Mouse (Mus musculus) midbrain, embryonic 14.5 days (tissue): ENCODE measurements at regions not wholly inside any gene's neighbourhood (a gene's known extent, or its start where the extent isn't known, plus 50 kb on each side); places are given as distances from the start of the nearest gene placed in this dataset.

ENCODE experiments used
- ATAC-seq: fragments of 200-750 bp; cut with Nextera tagmentation; 2 replicates; pipeline ENCODE4 v1.8.0; 2017; ENCODE audit warnings: moderate number of reproducible peaks, moderate library complexity; ENCODE audit not compliant: low FRiP score, low TSS enrichment
- DNase-seq: peaks from one replicate; pipeline ENCODE4 v3.0.0-alpha.2; 2015
- H3K27ac ChIP-seq: fragments of 300-500 bp; sonication (generic); replicated peaks from 2 replicates; pipeline ENCODE4 v1.5.1; 2014; ENCODE audit warnings: mild to moderate bottlenecking, low read depth, low read length, moderate library complexity
- H3K27me3 ChIP-seq: fragments of 300-500 bp; sonication (generic); 2 replicates; pipeline ENCODE4 v1.6.1; 2014; ENCODE audit warnings: low read length, control low read depth, mixed read lengths; ENCODE audit not compliant: control insufficient read depth, insufficient read depth
- H3K36me3 ChIP-seq: fragments of 300-500 bp; sonication (generic); 2 replicates; pipeline ENCODE4 v1.6.1; 2014; ENCODE audit warnings: low read length, control low read depth; ENCODE audit not compliant: control insufficient read depth, insufficient read depth
- H3K4me1 ChIP-seq: fragments of 300-500 bp; sonication (generic); 2 replicates; pipeline ENCODE4 v1.6.1; 2014; ENCODE audit warnings: mild to moderate bottlenecking, antibody characterized with exemption, low read length, control low read depth; ENCODE audit not compliant: control insufficient read depth, insufficient read depth
- H3K4me2 ChIP-seq: fragments of 300-500 bp; sonication (generic); 2 replicates; pipeline ENCODE4 v1.6.1; 2014; ENCODE audit warnings: mild to moderate bottlenecking, low read length, moderate library complexity
- H3K4me3 ChIP-seq: fragments of 300-500 bp; sonication (generic); replicated peaks from 2 replicates; pipeline ENCODE4 v1.5.1; 2014; ENCODE audit warnings: low read depth, low read length
- H3K9ac ChIP-seq: fragments of 300-500 bp; sonication (generic); replicated peaks from 2 replicates; pipeline ENCODE4 v1.6.1; 2014; ENCODE audit warnings: mild to moderate bottlenecking, low read length, moderate library complexity
- H3K9me3 ChIP-seq: fragments of 300-500 bp; sonication (generic); 2 replicates; pipeline ENCODE4 v1.6.1; 2016; ENCODE audit warnings: low read length, control low read depth, mixed read lengths; ENCODE audit not compliant: control insufficient read depth
- WGBS: fragments of 180-500 bp; shearing (Covaris S2); extraction: QIAGEN DNeasy Blood & Tissue Kit; methylation state at CpG from one replicate; pipeline ENCODE4 v1.1.7; 2014; 5-methylcytosine and 5-hydroxymethylcytosine counted together

DNA sequence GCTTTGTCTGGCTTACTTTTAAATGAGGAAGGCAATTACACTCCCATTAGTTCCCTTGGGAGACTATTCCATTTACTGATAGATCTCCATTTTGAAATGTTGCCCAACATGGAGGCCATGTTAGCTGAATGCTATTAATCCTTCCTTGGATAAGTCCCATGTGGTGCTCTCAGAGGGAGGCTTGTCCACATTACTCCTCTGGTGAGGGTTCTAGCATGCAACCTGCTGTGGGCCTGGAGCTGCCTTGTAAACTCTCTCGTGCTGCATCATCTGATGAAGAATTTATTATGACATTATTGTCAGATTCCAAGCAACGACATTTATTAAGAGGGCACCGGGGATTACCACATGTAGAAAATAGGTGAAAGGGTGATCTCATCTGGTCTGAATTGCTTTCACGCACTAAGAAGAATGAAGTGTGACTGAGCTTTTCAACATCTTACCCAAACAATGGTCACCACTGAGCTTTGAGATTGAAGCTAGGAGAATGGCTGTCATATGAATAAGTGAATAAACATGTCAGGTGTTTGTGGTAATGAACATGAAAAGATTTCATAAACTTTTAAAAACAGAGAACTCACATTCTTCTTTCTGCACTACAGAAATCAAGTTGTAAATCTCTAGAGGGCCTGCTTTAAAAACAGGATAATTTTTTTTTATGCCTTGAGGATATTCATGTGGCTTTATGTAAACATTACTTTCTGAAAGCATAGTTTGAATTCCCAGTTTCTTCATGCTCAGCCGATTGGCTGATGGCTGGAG is 495.3 kb downstream of the Ttll7 start:
- Histone ChIP-seq H3K4me3 (no peak overlapping the region), H3K9me3 (no peaks in the 10 kb centered on the region), H3K27ac (no peak overlapping the region), H3K4me2 (no peak overlapping the region), H3K27me3 (no peaks in the 10 kb centered on the region), H3K9ac (no peak overlapping the region), H3K36me3 (no peaks in the 10 kb centered on the region), H3K4me1 (no peaks in the 10 kb centered on the region)
- 23% methylated on average over 5 of the region's 5 CpGs for WGBS
- DNase-seq: peak; percentile 13
- ATAC-seq: no peak

DNA sequence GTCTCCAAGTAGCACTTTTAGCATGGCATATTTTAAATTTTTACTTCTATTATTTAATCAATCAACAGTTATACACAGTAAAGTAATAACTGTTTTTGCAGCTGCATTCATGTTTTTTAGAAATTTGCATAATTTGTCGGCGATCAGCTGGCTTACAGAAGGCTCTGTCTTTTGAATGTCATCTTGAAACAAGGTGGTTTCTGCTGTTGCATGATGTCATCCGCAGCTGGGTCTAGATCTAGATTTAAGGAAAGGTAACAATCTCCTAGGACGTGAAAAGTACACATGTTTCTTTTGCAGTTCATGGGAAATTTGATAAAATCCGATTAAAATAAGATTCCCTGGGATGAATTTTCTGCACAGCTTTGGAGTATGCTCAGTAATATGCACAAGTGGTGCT is 534.9 kb downstream of the Ttll7 start:
- Histone ChIP-seq H3K4me2 (no peak overlapping the region), H3K9me3 (no peaks in the 10 kb centered on the region), H3K4me1 (no peaks in the 10 kb centered on the region), H3K36me3 (no peaks in the 10 kb centered on the region), H3K27me3 (no peaks in the 10 kb centered on the region), H3K4me3 (no peak overlapping the region), H3K9ac (no peak overlapping the region), H3K27ac (no peak overlapping the region)
- 94% methylated on average over 5 of the region's 5 CpGs for WGBS
- ATAC-seq: no peak
- no peak for DNase-seq

DNA sequence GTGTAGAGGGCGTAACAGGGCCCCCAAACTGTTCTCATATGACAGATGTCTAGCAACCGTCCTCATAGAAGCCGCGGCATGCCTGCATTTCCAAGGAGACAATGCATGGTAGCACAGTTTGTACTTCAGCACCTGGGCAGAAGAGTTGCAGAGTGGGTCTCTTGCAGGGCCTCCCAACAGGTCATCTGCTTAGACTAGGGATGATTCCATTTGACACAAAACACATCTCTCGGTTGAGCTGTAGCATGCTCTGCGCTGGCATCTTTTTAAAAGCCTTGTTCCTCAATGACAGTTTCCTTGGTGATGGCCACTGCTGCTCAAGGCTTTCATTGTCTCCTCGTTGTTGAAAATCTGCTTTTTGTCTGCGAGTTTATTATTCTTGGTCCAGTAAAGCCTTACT is 546.1 kb downstream of the Ttll7 start:
- DNase-seq (peak; percentile 33), ATAC-seq (no peak)
- H3K9me3 ChIP-seq: no peaks in the 10 kb centered on the region
- peaks cover 7% of the 10 kb centered on the region for H3K4me1 ChIP-seq
- no peaks in the 10 kb centered on the region for H3K36me3 ChIP-seq
- H3K27ac ChIP-seq: no peak overlapping the region
- no peaks in the 10 kb centered on the region for H3K27me3 ChIP-seq
- H3K4me3 ChIP-seq: no peak overlapping the region
- H3K9ac ChIP-seq: no peak overlapping the region
- 19% methylated on average over 8 of the region's 8 CpGs for WGBS
- no peak overlapping the region for H3K4me2 ChIP-seq

DNA sequence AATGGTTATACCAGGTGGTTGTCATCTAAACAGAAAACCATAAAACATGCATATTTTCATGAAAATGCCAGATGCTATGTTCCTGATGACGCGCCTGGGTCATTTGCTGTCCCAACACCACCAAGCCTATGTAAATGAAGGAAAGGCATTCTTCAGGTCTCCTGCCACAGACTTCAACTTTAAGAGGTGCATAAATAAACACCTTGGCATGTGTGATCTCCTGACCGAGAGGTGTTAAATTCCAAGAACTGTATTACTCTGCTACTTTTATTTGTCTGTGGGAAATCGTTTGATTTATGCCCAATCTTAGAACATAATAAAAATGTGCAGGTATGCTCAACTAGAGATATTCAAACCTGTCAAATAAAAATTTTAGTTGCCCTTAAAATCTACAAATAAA is 560.1 kb downstream of the Ttll7 start:
- no peak overlapping the region for H3K4me2 ChIP-seq
- DNase-seq (no peak), ATAC-seq (no peak)

DNA sequence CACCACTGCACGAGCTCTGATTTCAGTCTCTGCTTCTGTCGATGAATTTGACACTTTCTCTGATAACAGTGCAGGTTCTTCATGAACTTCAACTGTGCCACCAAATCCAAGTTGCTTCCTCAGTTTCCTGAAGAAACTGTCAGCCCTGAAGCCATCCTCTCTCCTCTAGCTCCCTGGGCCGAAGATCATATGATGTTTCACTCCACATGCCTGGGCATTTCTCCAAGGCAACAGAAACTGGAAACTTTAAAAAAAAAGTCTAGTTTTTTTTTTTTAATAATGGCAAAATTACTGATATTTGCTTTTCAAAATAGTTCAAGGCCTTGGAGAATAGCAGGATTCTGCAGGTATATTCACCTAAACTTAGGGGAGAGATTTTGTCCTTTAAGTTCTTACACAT is 564.8 kb downstream of the Ttll7 start:
- no peak for DNase-seq
- H3K4me3 ChIP-seq: no peak overlapping the region
- no peak for ATAC-seq
- no peak overlapping the region for H3K4me2 ChIP-seq
- no peak overlapping the region for H3K9ac ChIP-seq
- no peaks in the 10 kb centered on the region for H3K9me3 ChIP-seq
- 80% methylated on average over 3 of the region's 3 CpGs for WGBS
- H3K4me1 ChIP-seq: no peaks in the 10 kb centered on the region
- no peaks in the 10 kb centered on the region for H3K27me3 ChIP-seq
- no peaks in the 10 kb centered on the region for H3K36me3 ChIP-seq
- no peak overlapping the region for H3K27ac ChIP-seq

More for the DNA sequence above, 560.1 kb downstream of the Ttll7 start:
- 95% methylated on average over 4 of the region's 4 CpGs for WGBS
- Histone ChIP-seq H3K27me3 (no peaks in the 10 kb centered on the region), H3K4me1 (no peaks in the 10 kb centered on the region), H3K27ac (no peak overlapping the region), H3K9me3 (no peaks in the 10 kb centered on the region), H3K9ac (no peak overlapping the region), H3K36me3 (no peaks in the 10 kb centered on the region), H3K4me3 (no peak overlapping the region)

DNA sequence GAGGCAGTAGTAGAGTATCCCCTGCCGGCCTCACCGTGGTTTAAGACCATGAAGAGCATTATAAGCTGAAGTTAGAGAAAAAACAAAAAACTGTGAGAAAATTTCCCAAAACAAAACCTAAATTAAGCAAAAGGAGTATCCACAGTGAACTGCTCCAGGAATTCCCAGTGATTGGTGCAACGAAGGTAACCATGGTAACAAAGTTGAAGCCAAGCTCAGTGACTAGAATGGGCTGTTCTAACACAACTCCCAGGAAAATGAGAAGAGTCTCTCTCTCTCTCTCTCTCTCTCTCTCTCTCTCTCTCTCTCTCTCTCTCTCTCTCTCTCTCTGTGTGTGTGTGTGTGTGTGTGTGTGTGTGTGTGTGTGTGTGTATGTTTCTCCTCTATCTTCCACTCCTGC is 567.0 kb downstream of the Ttll7 start:
- DNase-seq: peak; percentile 57
- WGBS: 8% methylated on average over 3 of the region's 3 CpGs
- H3K9me3 ChIP-seq: no peaks in the 10 kb centered on the region
- no peak overlapping the region for H3K27ac ChIP-seq
- H3K36me3 ChIP-seq: no peaks in the 10 kb centered on the region
- H3K4me1 ChIP-seq: peaks cover 8% of the 10 kb centered on the region; the same call in 1 of the 2 replicates
- H3K4me3 ChIP-seq: no peak overlapping the region
- H3K4me2 ChIP-seq: no peak overlapping the region
- no peaks in the 10 kb centered on the region for H3K27me3 ChIP-seq
- no peak for ATAC-seq
- no peak overlapping the region for H3K9ac ChIP-seq

DNA sequence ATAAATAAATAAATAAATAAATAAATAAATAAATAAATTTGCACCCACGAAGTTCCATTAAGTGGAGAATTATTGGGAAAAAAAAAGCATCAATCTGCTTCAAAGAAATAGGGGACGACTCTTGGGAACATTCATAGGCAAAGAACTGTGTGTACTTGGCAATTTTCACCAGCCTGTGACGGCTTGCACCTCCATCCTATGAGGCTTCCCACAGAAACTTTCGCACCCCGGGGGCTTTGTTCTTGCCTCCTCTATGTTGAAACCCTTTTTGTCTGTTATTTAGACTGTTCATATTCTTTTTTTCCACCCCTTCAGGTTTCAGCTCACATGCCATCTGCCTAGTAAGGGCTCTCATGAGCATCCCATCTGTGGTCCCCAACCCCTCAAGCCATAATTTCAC is 570.0 kb downstream of the Ttll7 start:
- DNase-seq: no peak
- no peak for ATAC-seq

DNA sequence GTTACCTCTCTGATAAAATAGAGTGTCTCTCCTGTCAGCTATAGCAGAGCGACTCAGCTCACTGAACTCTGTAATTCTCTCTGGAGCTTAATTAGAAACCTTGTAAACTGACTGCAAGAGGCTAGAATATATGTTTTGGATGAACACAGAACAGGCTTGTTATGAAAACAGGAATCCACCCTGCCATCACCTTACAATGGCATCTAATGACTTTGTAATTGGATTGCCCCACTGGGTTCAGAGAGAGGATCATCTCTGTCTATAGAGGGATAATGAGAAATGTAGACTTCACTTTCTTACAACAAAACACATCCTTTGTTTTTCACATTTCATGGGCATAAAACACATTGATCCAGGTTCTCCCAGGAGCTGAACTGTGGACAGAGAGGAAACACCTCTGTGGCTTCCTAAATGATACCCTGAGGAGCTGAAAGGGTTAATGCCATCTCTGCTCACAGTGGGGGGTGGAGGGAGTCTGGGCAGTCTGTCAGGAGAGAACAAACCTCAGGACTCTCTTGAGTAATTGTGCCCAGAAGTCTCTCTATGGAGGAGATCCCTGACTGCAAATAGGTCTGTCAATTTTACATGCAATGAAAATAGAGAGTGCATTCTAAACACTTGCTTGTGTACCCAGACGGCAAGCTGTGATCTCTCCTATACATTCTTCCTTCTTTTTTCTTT is 571.9 kb downstream of the Ttll7 start:
- no peak overlapping the region for H3K27ac ChIP-seq
- no peak for ATAC-seq

More for the DNA sequence above, 570.0 kb downstream of the Ttll7 start:
- no peak overlapping the region for H3K4me3 ChIP-seq
- no peak overlapping the region for H3K9ac ChIP-seq
- peaks cover 11% of the 10 kb centered on the region; the same call in 1 of the 2 replicates for H3K4me1 ChIP-seq
- no peak overlapping the region for H3K4me2 ChIP-seq
- H3K36me3 ChIP-seq: no peaks in the 10 kb centered on the region
- H3K27ac ChIP-seq: no peak overlapping the region
- WGBS: 81% methylated on average over 5 of the region's 5 CpGs
- no peaks in the 10 kb centered on the region for H3K9me3 ChIP-seq
- no peaks in the 10 kb centered on the region for H3K27me3 ChIP-seq

DNA sequence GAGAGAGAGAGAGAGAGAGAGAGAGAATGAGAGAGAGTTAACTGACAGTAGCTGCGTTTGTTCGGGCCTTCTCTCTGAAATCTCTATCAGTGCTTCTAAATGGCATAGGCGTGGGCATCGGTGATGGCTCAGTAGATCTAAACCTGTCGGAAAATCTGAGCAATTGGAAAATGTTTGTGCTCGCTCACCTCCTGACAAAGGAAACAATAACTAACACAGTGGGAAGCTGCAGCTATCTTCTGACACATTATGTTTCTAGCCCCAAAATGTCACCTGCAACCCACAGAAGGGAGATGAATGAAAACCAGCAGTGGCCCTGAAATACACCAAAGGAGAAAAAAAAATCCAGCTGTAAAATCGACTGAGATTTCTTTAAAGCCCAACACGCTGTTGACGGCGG is 576.7 kb downstream of the Ttll7 start:
- Histone ChIP-seq H3K9ac (no peak overlapping the region), H3K4me1 (peaks cover 5% of the 10 kb centered on the region; the same call in 1 of the 2 replicates), H3K36me3 (no peaks in the 10 kb centered on the region), H3K4me3 (no peak overlapping the region), H3K27ac (no peak overlapping the region), H3K27me3 (no peaks in the 10 kb centered on the region), H3K4me2 (no peak overlapping the region), H3K9me3 (no peaks in the 10 kb centered on the region)
- no peak for DNase-seq
- WGBS: 43% methylated on average over 10 of the region's 10 CpGs
- ATAC-seq: no peak

More for the DNA sequence above, 571.9 kb downstream of the Ttll7 start:
- Histone ChIP-seq H3K9me3 (no peaks in the 10 kb centered on the region), H3K36me3 (no peaks in the 10 kb centered on the region), H3K4me1 (peaks cover 11% of the 10 kb centered on the region; the same call in 1 of the 2 replicates), H3K9ac (no peak overlapping the region), H3K4me3 (no peak overlapping the region), H3K4me2 (no peak overlapping the region), H3K27me3 (no peaks in the 10 kb centered on the region)
- peak; percentile 37 for DNase-seq
- 25% methylated on average over 2 of the region's 2 CpGs for WGBS
